Mouse (Mus musculus) lung, embryonic 15.5 days (tissue): ENCODE results near the gene Adal. TPM values are rescaled to one million over a fixed set of nuclear protein-coding genes. Genes with fewer than 3 reads are reported as not detected.

Source experiments
- ATAC-seq: fragments of 200-750 bp; cut with Nextera tagmentation; 2 replicates; pipeline ENCODE4 v1.8.0; 2017; ENCODE audit warnings: moderate number of reproducible peaks, borderline replicate concordance; ENCODE audit not compliant: low FRiP score, low TSS enrichment; ENCODE audit errors: extremely low read depth
- H3K27ac ChIP-seq: fragments of 300-500 bp; sonication (generic); 2 replicates; pipeline ENCODE4 v1.5.1; 2015; ENCODE audit warnings: moderate library complexity, mild to moderate bottlenecking, inconsistent platforms
- H3K27me3 ChIP-seq: fragments of 300-500 bp; sonication (generic); 2 replicates; pipeline ENCODE4 v1.6.1; 2015; ENCODE audit warnings: inconsistent platforms
- H3K36me3 ChIP-seq: fragments of 300-500 bp; sonication (generic); 2 replicates; pipeline ENCODE4 v1.6.1; 2015; ENCODE audit warnings: inconsistent platforms
- H3K4me1 ChIP-seq: fragments of 300-500 bp; sonication (generic); 2 replicates; pipeline ENCODE4 v1.6.1; 2015; ENCODE audit warnings: inconsistent platforms
- H3K4me2 ChIP-seq: fragments of 300-500 bp; sonication (generic); 2 replicates; pipeline ENCODE4 v1.6.1; 2015; ENCODE audit warnings: inconsistent platforms, mild to moderate bottlenecking, moderate library complexity
- H3K4me3 ChIP-seq: fragments of 300-500 bp; sonication (generic); 2 replicates; pipeline ENCODE4 v1.5.1; 2015; ENCODE audit warnings: mild to moderate bottlenecking, inconsistent platforms
- H3K9ac ChIP-seq: fragments of 300-500 bp; sonication (generic); 2 replicates; pipeline ENCODE4 v1.6.1; 2015; ENCODE audit warnings: inconsistent platforms
- H3K9me3 ChIP-seq: fragments of 300-500 bp; sonication (generic); 2 replicates; pipeline ENCODE4 v1.6.1; 2016; ENCODE audit warnings: inconsistent platforms
- WGBS: fragments of 180-500 bp; shearing (Covaris S2); methylation state at CpG from one replicate; pipeline ENCODE4 v1.1.7; 2015; 5-methylcytosine and 5-hydroxymethylcytosine counted together
- polyA plus RNA-seq: library from polyadenylated mRNA; unstranded; fragments of >200 nt; fragmentation: Nextera tagmentation; extraction: Ambion mirVana; gene quantifications from 2 replicates; pipeline ENCODE4 v1.2.1, GENCODE M21; 2015

Gene Adal
- polyA plus RNA-seq, 1 experiment from 2014 or later = 22.3 TPM

DNA sequence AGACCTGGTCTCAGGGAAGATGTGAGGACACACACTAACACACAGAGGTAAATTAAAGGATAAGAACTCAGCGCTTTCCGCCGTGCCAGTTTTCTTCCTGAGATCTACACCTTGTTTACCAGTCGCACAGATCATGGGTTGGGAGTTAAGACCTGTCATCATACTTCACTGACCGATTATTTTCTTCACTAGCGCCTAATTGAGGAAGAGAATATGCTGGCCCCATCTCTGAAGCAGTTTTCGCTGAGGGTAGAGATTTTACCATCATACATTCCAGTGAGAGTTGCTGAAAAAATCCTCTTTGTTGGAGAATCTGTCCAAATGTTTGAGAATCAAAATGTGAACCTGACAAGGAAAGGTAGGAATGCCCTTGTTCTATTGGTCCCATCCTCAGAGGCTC lies 43.9 kb downstream of the Adal start:
- Histone ChIP-seq H3K4me2 (no peak overlapping the region), H3K9me3 (no peaks in the 10 kb centered on the region), H3K4me1 (no peaks in the 10 kb centered on the region), H3K27me3 (no peaks in the 10 kb centered on the region), H3K9ac (no peak overlapping the region), H3K4me3 (no peak overlapping the region), H3K36me3 (peaks cover 59% of the 10 kb centered on the region), H3K27ac (no peak overlapping the region)
- WGBS = 90% methylated on average over 7 of the region's 7 CpGs
- ATAC-seq = no peak

DNA sequence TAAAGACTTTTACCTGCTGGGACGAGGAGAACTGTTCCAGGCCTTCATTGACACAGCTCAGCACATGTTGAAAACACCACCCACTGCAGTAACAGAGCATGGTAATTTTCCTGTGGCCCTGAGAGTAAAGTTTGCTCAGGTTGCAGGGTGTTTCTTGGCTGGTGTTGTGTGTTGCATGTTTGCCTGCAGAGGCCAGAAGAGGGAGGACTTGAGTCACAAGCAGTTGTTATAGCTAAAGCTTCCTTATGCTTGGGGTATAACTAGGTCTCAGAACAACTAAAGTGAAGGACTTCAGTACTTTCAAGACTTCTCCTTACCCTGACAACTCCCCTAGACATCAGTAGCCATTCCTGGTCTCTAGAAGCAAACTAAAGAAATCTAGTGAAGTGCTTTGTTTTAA lies 48.3 kb downstream of the Adal start:
- H3K4me2 ChIP-seq = no peak overlapping the region
- H3K27me3 ChIP-seq = no peaks in the 10 kb centered on the region
- H3K36me3 ChIP-seq = peaks cover 79% of the 10 kb centered on the region
- no peak for ATAC-seq
- no peak overlapping the region for H3K4me3 ChIP-seq
- H3K4me1 ChIP-seq = no peaks in the 10 kb centered on the region
- 78% methylated on average over 1 of the region's 1 CpGs for WGBS
- H3K9me3 ChIP-seq = no peaks in the 10 kb centered on the region
- no peak overlapping the region for H3K27ac ChIP-seq
- H3K9ac ChIP-seq = no peak overlapping the region

DNA sequence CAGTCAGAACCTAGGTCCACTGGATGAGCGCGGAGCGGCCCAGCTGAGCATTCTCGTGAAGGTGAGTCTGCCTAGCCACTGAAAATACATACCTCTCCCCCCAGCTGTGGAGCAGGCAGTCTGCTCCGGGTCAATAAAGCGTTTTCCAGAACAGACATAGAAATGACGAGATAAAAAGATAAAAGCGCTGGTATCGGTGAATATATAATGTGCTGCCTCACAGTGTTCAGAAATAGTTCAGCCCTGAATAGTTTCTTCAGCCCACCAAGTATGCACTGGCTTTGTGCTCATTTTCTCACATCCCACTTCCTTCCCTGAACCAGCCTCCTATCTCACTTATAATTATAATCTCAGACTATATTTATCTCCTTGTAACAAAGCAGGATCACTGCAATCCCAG lies 55.2 kb downstream of the Adal start:
- no peak for ATAC-seq
- Histone ChIP-seq H3K4me3 (no peak overlapping the region), H3K36me3 (peaks cover 95% of the 10 kb centered on the region), H3K27me3 (no peaks in the 10 kb centered on the region), H3K4me1 (no peaks in the 10 kb centered on the region), H3K4me2 (no peak overlapping the region), H3K9me3 (no peaks in the 10 kb centered on the region), H3K27ac (no peak overlapping the region), H3K9ac (no peak overlapping the region)
- WGBS = 90% methylated on average over 9 of the region's 9 CpGs

DNA sequence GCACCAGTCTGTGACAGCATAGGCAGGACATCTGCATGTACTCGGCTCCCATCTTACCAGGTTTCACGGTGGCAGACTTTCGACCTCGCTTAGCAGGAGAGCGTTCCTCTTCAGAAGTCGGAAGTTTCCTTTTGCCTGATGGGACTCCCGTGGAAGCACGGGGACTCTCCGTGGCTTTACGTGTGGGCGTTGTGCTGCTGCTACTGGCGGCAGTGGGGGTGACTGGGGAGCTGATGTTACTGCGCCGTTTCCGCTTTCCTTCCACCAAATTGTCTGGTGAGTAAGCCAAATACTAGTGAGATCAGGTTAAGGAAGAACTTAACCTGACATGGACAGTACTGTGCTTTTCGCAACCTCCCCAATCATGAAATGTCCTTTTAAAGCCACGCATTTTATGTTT lies 64.0 kb downstream of the Adal start:
- WGBS = 91% methylated on average over 17 of the region's 17 CpGs
- ATAC-seq = no peak

More for the DNA sequence above, 64.0 kb downstream of the Adal start:
- Histone ChIP-seq H3K9ac (no peak overlapping the region), H3K4me2 (no peak overlapping the region), H3K9me3 (no peaks in the 10 kb centered on the region), H3K4me1 (no peaks in the 10 kb centered on the region), H3K4me3 (no peak overlapping the region), H3K27me3 (no peaks in the 10 kb centered on the region), H3K27ac (no peak overlapping the region), H3K36me3 (peaks cover 82% of the 10 kb centered on the region)

Other genes starting within 250 kb of the Adal start
- gene Ubr1, start 169.7 kb upstream of the Adal start, polyA plus RNA-seq = 25.8 and 29.4 TPM in 2 replicates
- gene Tmem62, start 163.4 kb upstream of the Adal start, polyA plus RNA-seq = 3.7 and 5.3 TPM in 2 replicates
- 38.4 and 39.2 TPM in 2 replicates for gene Ccndbp1, start 132.0 kb upstream of the Adal start, polyA plus RNA-seq
- gene Epb42, start 103.4 kb upstream of the Adal start, polyA plus RNA-seq = 1.0 and 1.1 TPM in 2 replicates
- gene Tgm5, start 54.6 kb upstream of the Adal start, polyA plus RNA-seq = 0.07 TPM in 1 of 2 replicates, not detected in the other
- gene Tgm7, start 30.6 kb upstream of the Adal start, polyA plus RNA-seq = 0.06 TPM in 1 of 2 replicates, not detected in the other
- gene Lcmt2, start 225 bp downstream of the Adal start, polyA plus RNA-seq = 24.7 and 26.1 TPM in 2 replicates
- 52.6 and 53.3 TPM in 2 replicates for gene Tubgcp4, start 30.2 kb downstream of the Adal start, polyA plus RNA-seq
- gene Zscan29, start 30.7 kb downstream of the Adal start, polyA plus RNA-seq = 8.3 and 9.7 TPM in 2 replicates
- 61.6 and 66.8 TPM in 2 replicates for gene Trp53bp1, start 131.0 kb downstream of the Adal start, polyA plus RNA-seq
- gene Map1a, start 149.2 kb downstream of the Adal start, polyA plus RNA-seq = 3.5 TPM in 2 replicates
- 10.0 and 12.3 TPM in 2 replicates for gene Ppip5k1, start 215.0 kb downstream of the Adal start, polyA plus RNA-seq
- 2.8 and 3.6 TPM in 2 replicates for gene Ckmt1, start 217.3 kb downstream of the Adal start, polyA plus RNA-seq
- not detected in 2 replicates for gene Strc, start 246.7 kb downstream of the Adal start, polyA plus RNA-seq